Mouse (Mus musculus) thymus, adult 2 months (tissue): Measurements from ENCODE around the gene Draxin.

Experiments
- CTCF ChIP-seq: fragments of 200-500 bp; IDR thresholded peaks from 2 replicates; pipeline ENCODE4 v1.5.1; 2012; ENCODE audit warnings: mild to moderate bottlenecking, control low read depth, low read length, moderate library complexity, borderline replicate concordance; ENCODE audit not compliant: control insufficient read depth, poor library complexity, insufficient read depth; ENCODE audit errors: extremely low read depth
- POLR2A ChIP-seq: fragments of 200-500 bp; IDR thresholded peaks from 2 replicates; pipeline ENCODE4 v1.6.1; 2012; ENCODE audit warnings: mild to moderate bottlenecking, low read length, control low read depth, moderate library complexity; ENCODE audit not compliant: control insufficient read depth, poor library complexity, insufficient read depth; ENCODE audit errors: extremely low read depth

DNA sequence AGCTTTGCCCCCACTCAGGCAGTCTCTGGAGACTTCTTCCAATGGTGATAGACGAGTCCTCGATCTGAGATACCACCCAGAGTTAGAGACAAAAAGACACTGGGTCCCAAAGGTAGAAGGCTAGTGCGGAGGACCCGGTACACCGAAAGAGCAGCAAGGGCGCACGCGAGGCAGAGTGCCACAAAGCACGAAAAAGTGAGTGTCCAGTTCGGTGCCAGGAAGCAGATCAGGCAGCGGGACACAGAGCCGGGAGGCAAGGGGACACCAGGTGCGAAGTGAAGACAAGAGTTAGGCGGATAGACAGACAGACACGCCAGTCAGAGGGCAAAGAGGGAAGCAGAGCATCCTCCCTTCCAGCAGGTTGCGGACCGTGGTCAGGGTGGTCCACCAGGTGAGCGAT lies 365 bp downstream of the Draxin start, which contains the start of gene Mad2l2:
- no peak for TF ChIP-seq CTCF
- no peak for TF ChIP-seq POLR2A
